Mouse (Mus musculus) Muller cell, postnatal 12 days (primary cell): ENCODE results near the gene Fastk.
"Not testable (repeated sequence)": the region's sequence is repeated elsewhere in the genome, so short reads cannot be mapped to it uniquely, and the experiment has no call there.

Source experiments
- DNase-seq: peaks from one replicate; pipeline ENCODE4 v3.0.0-alpha.2; 2015; ENCODE audit errors: inconsistent ontology term

Fastk gene

DNA sequence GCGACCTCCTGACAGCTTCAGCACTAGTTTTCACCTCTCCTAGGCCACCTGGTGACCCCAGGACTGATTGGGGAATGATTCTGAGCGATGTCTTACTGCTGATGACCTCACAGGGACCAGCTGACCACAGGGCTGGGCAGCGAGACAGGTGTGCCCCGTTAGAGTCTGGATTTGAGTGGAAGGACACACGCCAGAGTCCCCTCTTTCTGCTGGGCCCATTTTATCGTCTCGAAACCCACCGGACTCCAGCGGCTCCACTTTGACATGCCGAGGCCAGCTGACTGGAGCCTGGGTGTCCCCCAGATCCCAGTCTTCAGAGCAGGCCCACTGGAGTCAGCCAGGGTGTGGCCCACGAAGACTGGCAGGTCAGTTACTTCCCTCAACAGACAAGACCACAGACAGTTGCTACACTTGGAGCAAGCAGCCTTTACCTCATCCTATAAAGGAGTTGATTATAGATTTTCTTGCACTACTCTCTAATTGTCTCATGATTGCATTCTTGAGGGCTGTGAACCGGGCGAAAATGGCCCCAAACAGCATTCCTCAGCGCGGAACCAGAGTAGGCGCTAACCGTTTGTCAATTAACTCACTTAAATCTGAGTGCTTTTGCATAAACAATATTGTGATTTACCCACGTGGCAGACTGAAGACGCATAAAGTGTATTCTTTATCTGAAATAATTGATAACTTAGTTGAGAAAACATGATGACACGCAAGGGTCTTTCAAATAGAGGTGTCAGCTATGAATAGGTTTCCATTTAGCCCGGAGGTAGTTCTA, 20.9 kb downstream of the Fastk start:
- DNase-seq: peak; percentile 65

DNA sequence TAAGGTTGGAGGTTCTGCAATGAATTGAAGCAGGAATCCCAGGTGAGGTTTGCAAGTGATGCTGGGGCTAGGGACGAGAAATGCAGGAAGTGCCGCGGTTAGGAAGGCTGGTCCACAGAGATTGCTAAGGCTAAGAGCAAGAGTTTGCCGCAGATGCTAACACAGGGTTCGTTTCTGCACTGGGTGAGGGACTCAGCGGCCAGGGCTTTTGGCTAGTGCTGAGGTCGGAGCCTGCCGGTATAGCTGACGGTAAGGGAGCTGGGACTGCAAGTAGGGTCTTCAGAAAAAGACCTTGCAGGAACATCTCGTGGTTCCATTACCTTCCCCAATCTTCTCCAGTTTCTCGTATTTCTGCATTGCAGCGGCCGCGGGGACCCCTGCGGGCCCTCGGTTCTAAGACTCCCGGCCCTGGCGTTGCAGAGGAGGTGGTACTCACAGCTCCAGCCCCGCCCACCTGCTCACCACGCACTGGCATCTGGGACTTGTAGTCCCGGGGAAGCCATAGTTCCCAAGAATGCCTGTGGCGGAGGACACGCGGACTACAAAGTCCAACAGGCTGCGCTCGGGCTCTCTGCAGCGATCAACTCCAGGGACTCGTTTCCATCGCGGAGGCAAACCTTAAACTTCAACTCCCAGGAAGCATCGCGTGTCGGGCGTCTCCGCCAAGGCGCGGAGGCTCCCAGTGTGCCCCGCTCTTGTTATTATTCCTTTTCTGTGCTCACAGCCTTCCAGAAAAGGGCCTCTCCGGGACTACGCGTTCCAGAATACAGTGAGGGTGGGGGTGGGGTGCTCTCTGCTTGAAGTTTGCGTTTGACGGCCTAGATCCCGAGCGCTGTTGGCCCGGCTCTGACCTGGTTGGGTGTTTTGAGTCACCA, 21.7 kb downstream of the Fastk start, which contains the start of the genes Cdk5 and Slc4a2:
Cdk5 (minus strand) TSS at position 402 of the 875 bp plus-strand sequence.
Slc4a2 (plus strand) TSS at position 709 of the 875 bp plus-strand sequence.
- DNase-seq: peak; percentile 99

DNA sequence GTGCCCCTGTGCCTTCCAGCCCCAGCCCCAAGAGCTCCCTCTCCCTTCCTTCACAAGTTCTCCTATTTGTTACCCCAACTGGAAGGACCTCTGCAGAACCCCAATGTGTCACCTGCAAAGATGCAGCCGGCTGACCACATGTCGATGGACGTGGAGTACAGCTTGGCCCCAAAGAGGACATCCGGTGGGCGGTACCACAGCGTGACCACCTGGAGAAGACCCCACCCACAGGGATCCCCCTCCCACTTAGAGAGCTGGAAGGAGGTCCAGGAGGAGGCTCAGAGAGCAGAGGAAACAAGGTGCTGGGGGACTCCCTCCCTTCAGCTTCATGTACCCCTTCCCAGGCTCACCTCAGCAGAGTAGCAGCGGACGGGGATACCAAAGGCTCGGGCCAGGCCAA, 24.7 kb downstream of the Fastk start:
- DNase-seq: no peak

DNA sequence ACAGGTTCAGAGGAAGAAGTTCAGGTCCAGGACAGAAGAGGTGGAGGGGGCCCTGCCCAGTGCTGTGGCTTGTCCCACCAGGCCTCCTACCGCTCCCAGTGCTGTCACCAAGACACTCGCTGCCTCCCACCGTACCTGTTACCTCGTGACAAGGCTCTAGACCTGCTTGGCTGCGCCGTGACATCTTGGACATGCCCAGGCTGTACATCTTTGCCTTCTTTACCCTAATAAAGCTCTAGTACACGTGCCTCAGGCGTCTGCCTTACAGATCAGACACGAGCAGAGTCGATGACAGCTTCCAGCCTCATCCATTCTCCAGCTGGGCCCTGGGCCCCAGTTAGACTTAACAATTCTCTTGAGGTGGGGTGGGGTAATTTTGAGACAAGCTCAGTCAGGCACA, 27.5 kb downstream of the Fastk start:
- DNase-seq: no peak

DNA sequence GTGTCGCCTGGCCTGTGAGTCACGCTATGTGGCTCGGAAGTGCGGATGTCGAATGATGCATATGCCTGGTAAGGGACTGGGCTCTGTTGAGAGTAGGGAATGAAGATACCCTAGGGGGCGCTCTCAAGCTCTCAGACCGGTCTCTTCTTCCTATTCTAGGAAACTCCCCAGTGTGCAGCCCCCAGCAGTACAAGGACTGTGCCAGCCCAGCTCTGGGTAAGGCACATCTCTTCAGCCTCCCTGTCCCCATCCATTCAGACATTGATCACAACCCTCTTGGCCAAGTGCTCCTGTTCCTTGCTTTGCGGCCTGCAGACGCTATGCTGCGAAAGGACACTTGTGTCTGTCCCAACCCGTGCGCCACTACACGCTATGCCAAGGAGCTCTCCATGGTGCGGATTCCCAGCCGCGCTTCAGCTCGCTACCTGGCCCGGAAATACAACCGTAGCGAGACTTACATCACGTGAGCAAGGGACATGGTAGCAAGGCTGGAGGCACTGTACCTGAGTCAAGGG, 28.8 kb downstream of the Fastk start:
- peak; percentile 64 for DNase-seq

DNA sequence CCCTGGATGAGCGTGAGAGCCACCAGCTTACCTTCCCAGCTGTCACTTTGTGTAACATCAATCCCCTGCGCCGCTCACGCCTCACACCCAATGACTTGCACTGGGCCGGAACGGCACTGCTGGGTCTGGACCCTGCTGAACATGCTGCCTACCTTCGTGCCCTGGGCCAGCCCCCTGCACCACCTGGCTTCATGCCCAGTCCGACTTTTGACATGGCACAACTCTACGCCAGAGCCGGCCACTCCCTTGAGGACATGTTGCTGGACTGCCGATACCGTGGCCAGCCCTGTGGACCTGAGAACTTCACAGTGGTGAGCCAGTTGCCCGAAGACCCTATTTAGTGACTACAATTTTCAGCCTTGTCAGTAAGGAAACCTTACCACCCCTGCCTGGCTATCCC, 31.1 kb downstream of the Fastk start:
- DNase-seq: no peak

DNA sequence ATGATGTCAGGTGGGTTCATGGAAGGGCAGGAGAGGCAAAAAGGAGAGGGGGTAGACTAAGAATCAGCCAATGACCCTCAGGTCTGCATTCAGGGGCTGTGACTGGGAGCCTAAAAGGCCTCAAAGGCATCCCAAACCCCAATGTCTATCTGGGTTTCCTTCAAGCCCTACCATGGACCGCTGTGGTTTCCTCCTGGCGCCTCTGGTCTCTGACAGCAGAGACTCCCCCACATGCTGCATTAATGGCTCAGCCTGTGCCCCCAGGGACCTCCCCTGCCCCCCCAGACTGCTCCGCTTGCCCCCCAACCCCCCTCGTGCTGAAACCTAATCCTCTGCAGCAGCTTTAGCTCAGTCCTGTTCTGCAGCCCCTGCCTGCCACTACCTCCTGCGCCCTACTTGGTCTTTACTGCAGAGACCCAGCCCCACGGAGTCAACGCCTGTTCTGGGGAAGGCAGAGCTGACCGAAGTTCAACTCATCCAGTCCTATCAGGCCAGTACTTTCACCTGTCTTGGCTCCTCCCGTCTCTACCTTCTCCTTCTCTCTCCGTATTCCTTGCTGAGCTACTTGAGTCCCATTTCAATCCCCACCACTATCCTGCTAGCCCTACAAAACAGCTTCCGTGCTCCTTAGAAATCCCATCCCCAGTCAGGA, 31.9 kb downstream of the Fastk start, which contains the start of gene Asic3:
Asic3 (plus strand) TSS at position 351 of the 652 bp plus-strand sequence.
- no peak for DNase-seq

DNA sequence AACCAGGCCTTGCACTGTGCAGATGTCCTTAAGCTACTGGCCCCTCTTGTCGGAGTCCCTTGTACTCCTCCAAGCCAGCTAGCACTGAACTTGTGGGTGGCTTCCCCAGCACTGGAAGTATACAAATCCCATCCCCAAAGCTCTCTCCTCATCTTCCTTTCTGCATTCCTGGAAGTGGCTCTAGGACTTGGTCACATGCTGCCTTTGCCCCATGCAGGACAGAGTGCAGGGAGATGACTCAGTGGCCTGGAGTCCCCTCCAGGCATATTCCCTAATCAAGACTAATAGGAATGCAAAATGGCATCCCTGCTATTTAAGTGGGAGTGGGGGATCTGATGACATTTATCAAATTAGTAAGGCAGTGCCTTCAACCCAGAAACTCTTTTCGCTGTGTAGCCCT, 33.0 kb downstream of the Fastk start:
- DNase-seq: peak; percentile 82

DNA sequence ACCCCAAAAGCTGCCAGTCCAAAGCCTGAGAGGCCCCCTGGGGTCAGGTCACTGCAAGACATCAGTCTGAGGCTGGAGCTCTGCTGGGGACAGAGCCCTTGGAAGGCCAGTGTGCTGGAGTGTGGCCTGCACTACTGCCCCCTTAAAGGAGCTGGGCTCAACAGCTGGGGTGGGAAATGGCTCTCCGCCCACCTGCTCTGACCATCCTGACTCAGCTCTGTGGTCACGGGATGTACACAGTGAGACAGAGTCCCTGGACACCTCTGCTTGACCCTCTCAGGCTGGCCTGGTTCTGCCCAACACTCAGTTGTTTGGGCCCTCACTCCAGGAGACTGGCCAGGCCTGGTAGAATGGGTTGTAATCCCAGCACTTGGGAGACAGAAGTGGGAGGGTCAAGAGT, 35.6 kb downstream of the Fastk start:
- no peak for DNase-seq

DNA sequence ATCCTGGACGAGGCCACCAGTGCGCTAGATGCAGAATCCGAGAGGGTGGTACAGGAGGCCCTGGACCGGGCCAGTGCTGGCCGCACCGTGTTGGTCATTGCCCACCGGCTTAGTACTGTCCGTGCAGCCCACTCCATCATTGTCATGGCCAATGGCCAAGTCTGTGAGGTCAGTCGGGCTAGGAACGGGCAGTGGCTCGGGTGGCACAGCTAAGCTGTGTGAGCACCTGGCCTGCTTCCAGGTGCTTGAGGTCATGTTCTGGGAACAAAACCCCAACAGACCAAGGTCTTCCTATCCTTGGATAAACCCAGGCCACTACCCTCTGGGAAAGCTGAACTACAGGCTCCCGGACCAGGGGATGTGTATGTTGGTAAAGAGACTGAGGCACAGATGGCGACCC, 36.4 kb downstream of the Fastk start:
- DNase-seq: no peak

DNA sequence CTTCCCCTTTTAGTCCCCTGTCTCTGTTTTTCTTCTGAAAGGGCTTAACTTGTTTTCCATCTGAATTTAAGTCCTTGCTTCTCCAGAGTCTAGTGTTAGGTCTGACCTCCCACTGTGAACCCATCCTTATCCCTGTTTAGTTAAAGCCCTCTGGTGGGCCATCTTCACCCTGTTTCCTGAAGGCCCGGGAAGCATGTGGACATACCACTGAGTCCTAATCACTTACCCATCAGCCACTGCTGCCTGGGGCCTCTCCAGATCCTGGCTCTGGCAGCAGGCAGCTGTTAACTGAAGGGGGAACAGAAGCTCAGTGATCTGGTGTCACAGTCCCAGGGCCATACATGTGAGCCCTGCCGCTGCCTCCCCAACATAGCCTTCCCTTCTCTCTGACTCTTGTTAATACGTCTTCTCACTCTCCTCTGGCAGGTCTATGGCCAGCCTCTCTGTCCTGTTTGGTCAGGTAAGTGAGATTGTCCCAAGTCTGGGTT, 39.7 kb downstream of the Fastk start:
- DNase-seq: no peak

DNA sequence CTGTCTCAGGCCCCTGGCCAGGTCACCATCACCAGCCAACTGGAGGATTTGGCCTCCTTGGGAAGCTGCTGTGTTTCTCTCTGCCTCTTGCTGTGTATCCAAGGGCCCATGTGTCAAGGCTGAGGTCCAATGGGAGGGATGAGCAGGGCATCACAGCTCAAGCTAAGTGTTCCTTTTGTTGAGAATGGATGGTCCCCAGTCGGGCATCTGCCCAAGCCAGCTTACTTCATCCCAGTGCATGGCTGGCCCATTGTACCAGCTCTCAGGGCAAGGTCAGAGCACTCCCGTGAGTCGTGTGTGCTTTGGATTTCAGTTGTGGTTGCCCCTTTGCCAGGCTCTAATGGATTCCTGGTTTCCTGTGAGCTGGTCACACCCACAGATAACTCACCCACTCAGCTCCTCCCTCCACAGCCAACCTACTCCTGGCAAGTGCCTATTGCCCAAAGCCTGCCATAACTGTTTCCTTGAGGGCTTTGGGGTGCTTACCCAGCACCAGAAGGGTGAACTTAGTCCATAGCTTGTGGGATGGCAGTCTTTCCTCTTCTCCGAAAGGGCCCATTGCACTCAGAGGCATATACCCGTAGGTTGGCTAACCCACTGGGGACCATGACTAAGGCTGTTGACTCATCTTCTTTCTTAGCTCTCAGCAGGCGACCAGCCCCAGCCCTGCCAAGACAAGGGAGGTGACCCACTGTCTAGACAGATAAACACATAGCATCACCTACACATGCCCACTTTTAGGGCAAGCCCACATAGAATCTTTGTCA, 40.3 kb downstream of the Fastk start:
- peak; percentile 92 for DNase-seq

DNA sequence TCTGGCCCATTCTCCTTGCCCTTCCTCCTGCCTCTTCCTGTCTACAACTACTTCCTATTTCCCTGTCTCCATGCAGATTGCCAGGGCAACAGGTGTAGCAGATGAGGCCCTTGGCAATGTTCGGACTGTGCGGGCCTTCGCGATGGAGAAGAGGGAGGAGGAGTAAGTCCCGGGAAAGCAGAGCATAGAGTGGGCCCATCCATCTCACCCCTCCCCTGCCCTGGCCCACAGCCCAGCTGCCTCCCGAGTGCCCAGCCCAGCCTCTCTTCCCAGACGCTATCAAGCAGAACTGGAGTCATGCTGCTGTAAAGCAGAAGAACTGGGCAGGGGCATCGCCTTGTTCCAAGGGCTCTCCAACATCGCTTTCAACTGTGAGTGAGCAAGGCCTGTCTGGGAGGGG, 43.1 kb downstream of the Fastk start:
- DNase-seq: peak; percentile 46

DNA sequence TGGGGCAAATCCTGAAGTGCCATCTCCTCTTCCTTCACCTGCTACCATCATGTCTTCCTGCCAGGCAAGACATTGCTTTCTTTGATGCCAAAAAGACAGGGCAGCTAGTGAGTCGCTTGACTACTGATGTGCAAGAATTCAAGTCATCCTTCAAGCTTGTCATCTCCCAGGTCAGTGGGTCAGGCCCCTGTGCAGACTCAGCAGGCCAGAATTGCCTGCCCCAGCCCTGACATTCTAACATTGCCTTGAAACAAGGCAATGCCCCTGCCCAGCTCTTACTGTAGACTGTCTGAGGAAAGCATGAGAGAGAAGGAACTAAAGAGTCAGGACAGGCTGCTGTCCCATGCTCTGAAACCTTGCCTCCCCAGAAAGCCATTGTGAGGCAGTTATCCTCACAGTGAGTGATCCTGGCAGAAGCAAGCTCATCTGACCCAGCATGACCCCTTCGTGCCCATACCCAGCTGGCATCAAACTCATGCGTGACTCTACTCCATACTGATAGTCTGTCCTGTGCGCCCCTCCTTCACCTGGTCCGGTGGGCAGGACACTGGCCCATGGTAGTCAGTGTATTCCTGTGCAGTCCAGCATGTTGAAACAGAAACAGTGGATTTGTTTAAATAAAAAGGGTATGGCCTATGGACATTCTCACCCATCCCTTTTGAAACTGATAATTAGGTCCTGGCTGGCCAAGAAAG, 44.0 kb downstream of the Fastk start:
- DNase-seq: no peak

DNA sequence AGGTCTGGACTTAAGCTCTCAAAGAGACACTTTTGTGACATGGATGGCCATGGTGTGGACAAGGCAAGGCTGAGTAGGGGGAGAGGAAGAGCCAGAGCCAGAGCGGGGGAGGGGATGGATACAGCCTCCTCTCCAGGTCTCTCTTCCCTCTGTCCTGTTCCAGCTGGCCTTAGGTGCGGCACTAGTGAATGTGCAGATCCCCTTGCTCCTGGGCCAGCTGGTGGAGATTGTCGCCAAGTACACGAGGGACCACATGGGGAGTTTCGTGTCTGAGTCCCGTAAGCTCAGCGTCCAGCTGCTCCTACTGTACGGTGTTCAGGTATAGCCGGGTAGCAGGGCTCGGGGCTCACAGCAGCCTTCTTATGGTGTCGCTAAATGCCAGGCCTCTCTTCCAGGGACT, 44.7 kb downstream of the Fastk start:
- no peak for DNase-seq

DNA sequence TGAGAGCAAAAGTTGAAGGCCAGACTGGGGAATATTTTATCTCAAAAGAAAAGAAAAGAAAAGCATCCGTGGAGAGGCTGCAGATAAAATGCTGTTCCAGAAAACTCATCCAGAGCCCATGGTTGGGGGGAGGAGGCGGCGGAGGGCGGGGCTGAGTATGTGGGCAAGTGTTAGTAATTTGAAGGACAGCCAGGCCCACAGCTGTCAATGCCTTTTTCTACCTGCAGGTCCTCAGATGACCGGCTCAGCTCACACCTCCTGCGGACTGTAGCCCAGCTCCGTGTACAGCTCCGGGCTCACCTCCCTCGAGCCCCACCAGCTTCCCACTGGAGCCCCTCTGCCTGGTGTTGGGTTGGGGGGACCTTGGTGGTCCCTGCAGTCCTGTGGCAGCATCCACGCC, 45.4 kb downstream of the Fastk start:
- DNase-seq: no peak

DNA sequence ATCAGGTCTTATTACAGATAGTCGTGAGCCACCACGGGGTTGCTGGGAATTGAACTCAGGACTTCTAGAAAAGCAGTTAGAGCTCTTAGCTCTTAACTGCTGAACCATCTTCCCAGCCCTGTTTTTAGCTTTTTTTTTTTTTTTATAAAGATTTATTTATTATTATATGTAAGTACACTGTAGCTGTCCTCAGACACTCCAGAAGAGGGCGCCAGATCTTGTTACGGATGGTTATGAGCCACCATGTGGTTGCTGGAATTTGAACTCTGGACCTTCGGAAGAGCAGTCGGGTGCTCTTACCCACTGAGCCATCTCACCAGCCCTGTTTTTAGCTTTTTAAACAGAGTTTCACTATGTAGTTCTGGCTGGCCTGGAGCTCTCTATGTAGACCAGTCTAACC, 48.8 kb downstream of the Fastk start:
- DNase-seq: not testable (repeated sequence)

DNA sequence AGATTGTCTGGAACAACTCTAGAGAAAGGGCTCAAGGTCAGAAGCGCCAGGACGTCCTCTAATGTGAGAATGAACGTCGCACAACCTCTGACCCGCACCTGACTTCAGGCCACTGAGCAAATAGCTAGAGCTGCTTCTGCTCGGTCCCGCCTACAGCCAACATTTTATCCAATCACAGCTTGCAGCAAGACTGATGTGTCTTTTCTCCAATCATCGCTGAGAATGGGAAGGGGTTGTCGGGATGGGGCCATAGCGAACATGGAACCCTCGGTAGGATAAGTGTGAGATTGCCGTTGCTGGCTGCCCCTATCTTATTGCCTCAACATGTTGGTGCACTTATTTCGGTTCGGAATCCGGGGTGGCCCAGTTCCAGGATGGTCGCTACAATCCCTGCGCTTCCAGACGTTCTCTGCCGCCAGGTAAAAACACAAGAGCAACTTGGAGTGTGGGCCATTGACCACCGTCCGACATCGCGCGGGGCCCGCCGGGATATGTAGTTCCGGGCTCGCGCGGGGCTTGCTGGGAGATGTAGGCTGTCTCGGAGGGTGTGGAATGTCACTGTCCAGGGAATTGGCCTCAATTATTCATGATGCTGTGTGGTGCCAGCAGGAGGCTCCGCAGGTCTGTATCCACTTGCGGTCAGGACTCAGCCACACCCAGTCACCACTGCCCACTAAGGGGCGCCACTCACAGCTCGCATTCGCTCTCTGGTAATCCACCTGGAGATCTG, 50.8 kb downstream of the Fastk start:
- peak; percentile 99 for DNase-seq

DNA sequence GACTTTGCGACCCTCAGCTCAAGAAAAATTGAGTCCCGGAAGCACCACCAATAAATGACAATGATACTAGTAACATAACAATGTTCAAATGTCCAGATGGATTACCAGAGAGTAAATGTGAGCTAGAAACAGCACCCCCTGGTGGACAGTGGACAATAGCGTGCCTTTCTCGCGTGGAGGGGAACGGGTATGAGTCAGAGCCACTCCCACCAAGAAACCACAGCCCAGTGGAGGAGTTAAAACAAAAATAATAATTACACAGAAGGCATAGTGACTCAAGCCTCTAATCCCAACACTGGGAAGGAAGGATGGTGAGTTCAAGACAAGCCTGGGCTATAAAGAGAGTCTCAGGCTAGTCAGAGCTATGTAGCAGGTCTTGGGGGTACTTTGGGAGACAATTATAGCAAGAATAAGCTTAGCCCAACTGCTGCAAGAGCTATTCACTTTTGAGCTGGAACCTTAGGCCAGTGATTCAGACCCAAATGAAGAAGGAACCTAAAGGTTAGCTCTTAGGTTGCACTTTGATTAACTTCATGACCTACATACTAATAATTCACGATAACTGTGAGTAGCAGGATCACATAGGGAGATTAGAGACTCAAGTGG, 51.6 kb downstream of the Fastk start, which contains the start of gene Abcb8:
Abcb8 (plus strand) TSS at position 272 of the 606 bp plus-strand sequence.
- peak; percentile 83 for DNase-seq
